Mouse (Mus musculus) limb, embryonic 14.5 days (tissue): ENCODE data around the gene Marcks. TPM values are rescaled to one million over a fixed set of nuclear protein-coding genes. Genes with fewer than 3 reads are reported as not detected.
"Not testable (repeated sequence)": the region's sequence is repeated elsewhere in the genome, so short reads cannot be mapped to it uniquely, and the experiment has no call there.

Source experiments
- ATAC-seq: fragments of 200-750 bp; cut with Nextera tagmentation; 2 replicates; pipeline ENCODE4 v1.8.0; 2017; ENCODE audit warnings: low read depth, moderate number of reproducible peaks, moderate TSS enrichment; ENCODE audit not compliant: low FRiP score
- DNase-seq: peaks from one replicate; pipeline ENCODE4 v3.0.0-alpha.2; 2015; ENCODE audit warnings: low spot score
- H3K27ac ChIP-seq: fragments of 300-500 bp; sonication (generic); replicated peaks from 2 replicates; pipeline ENCODE4 v1.5.1; 2014; ENCODE audit warnings: low read depth, mild to moderate bottlenecking, low read length, moderate library complexity, mixed read lengths
- H3K27me3 ChIP-seq: fragments of 300-500 bp; sonication (generic); 2 replicates; pipeline ENCODE4 v1.6.1; 2014; ENCODE audit warnings: low read length, mixed read lengths; ENCODE audit not compliant: control insufficient read depth, insufficient read depth
- H3K36me3 ChIP-seq: fragments of 300-500 bp; sonication (generic); 2 replicates; pipeline ENCODE4 v1.6.1; 2014; ENCODE audit warnings: mild to moderate bottlenecking, low read length, moderate library complexity, mixed read lengths; ENCODE audit not compliant: control insufficient read depth, insufficient read depth
- H3K4me1 ChIP-seq: fragments of 300-500 bp; sonication (generic); 2 replicates; pipeline ENCODE4 v1.6.1; 2014; ENCODE audit warnings: antibody characterized with exemption, low read length, mixed read lengths; ENCODE audit not compliant: control insufficient read depth, insufficient read depth
- H3K4me2 ChIP-seq: fragments of 300-500 bp; sonication (generic); replicated peaks from 2 replicates; pipeline ENCODE4 v1.6.1; 2014; ENCODE audit warnings: low read depth, mild to moderate bottlenecking, low read length, moderate library complexity; ENCODE audit not compliant: severe bottlenecking
- H3K4me3 ChIP-seq: fragments of 300-500 bp; sonication (generic); replicated peaks from 2 replicates; pipeline ENCODE4 v1.5.1; 2014; ENCODE audit warnings: low read length
- H3K9ac ChIP-seq: fragments of 300-500 bp; sonication (generic); 2 replicates; pipeline ENCODE4 v1.6.1; 2014; ENCODE audit warnings: mild to moderate bottlenecking, low read depth, low read length, moderate library complexity; ENCODE audit not compliant: severe bottlenecking
- H3K9me3 ChIP-seq: fragments of 300-500 bp; sonication (generic); 2 replicates; pipeline ENCODE4 v1.6.1; 2016; ENCODE audit warnings: low read length; ENCODE audit not compliant: control insufficient read depth
- POLR2A ChIP-seq: fragments of 200-500 bp; IDR thresholded peaks from 2 replicates; pipeline ENCODE4 v1.8.0; 2012; ENCODE audit warnings: inconsistent platforms, mild to moderate bottlenecking, moderate library complexity, borderline replicate concordance; ENCODE audit not compliant: insufficient read depth, insufficient read length; ENCODE audit errors: extremely low read depth
- WGBS: fragments of 180-500 bp; shearing (Covaris S2); extraction: QIAGEN DNeasy Blood & Tissue Kit; methylation state at CpG from one replicate; pipeline ENCODE4 v1.1.7; 2014; 5-methylcytosine and 5-hydroxymethylcytosine counted together
- polyA plus RNA-seq, 2 experiments: library from polyadenylated mRNA; depleted of rRNA in 1 of 2; stranded (reverse) in 1 of 2; unstranded in 1 of 2; fragments of >200 nt; fragmentation: Nextera tagmentation in 1 of 2; extraction: Ambion mirVana in 1 of 2; gene quantifications; 2 replicates each; pipeline versions ENCODE4 v1.2.1 to v1.2.3; 2012 to 2014

Marcks gene
- polyA plus RNA-seq, 2 experiments: 202 to 265 TPM

- no peak overlapping the region for H3K4me2 ChIP-seq
- ATAC-seq (no peak), DNase-seq (no peak)
- no peak overlapping the region for H3K4me3 ChIP-seq
- no peaks in the 10 kb centered on the region for H3K4me1 ChIP-seq
- H3K27me3 ChIP-seq: no peaks in the 10 kb centered on the region
- no peak for TF ChIP-seq POLR2A
- no peak overlapping the region for H3K9ac ChIP-seq
- H3K27ac ChIP-seq: no peak overlapping the region
- no peaks in the 10 kb centered on the region for H3K36me3 ChIP-seq
- H3K9me3 ChIP-seq: no peaks in the 10 kb centered on the region
- 76% methylated on average over 3 of the region's 3 CpGs for WGBS
Observed at GRCm38 (mm10) chr10:37090411-37090810, 48.3 kb downstream of the Marcks start.

DNA sequence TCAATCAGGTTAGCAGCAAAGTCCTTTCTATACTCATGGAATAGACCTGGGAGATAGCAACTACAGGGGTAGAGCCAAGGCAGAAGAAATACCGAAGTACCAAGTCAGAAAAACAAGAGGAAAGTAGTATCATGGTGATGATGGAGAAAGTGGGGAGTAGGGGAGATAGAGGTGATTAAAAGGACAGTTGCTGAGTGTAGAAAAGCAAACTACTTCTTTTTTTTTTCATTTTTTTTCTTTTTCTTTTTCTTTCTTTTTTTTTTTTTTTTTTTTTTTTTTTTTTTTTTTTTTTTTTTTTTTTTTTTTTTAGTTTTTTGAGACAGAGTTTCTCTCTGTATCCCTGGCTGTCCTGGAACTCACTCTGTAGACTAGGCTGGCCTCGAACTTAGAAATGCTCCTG lies 54.6 kb downstream of the Marcks start:
- not testable (repeated sequence) for H3K9ac ChIP-seq, ATAC-seq, H3K4me1 ChIP-seq, H3K36me3 ChIP-seq, DNase-seq, H3K27me3 ChIP-seq, H3K4me2 ChIP-seq, H3K9me3 ChIP-seq, H3K4me3 ChIP-seq, H3K27ac ChIP-seq
- WGBS: 90% methylated on average over 2 of the region's 2 CpGs

Other genes starting within 250 kb of the Marcks start
- 85.2 and 128 TPM in 2 replicates for gene Hdac2, start 164.4 kb downstream of the Marcks start, polyA plus RNA-seq (2012; rRNA removed)
- gene Hdac2, start 164.4 kb downstream of the Marcks start, polyA plus RNA-seq (2014; fragmentation: Nextera tagmentation; extraction: Ambion mirVana): 269 and 279 TPM in 2 replicates